Mouse (Mus musculus) midbrain, embryonic 14.5 days (tissue): Measurements from ENCODE around the gene Retreg2. TPM values are rescaled to one million over a fixed set of nuclear protein-coding genes. Genes with fewer than 3 reads are reported as not detected.

Experiments used
- ATAC-seq: fragments of 200-750 bp; cut with Nextera tagmentation; 2 replicates; pipeline ENCODE4 v1.8.0; 2017; ENCODE audit warnings: moderate number of reproducible peaks, moderate library complexity; ENCODE audit not compliant: low FRiP score, low TSS enrichment
- DNase-seq: peaks from one replicate; pipeline ENCODE4 v3.0.0-alpha.2; 2015
- H3K27ac ChIP-seq: fragments of 300-500 bp; sonication (generic); replicated peaks from 2 replicates; pipeline ENCODE4 v1.5.1; 2014; ENCODE audit warnings: mild to moderate bottlenecking, low read depth, low read length, moderate library complexity
- H3K27me3 ChIP-seq: fragments of 300-500 bp; sonication (generic); 2 replicates; pipeline ENCODE4 v1.6.1; 2014; ENCODE audit warnings: low read length, control low read depth, mixed read lengths; ENCODE audit not compliant: control insufficient read depth, insufficient read depth
- H3K36me3 ChIP-seq: fragments of 300-500 bp; sonication (generic); 2 replicates; pipeline ENCODE4 v1.6.1; 2014; ENCODE audit warnings: low read length, control low read depth; ENCODE audit not compliant: control insufficient read depth, insufficient read depth
- H3K4me1 ChIP-seq: fragments of 300-500 bp; sonication (generic); 2 replicates; pipeline ENCODE4 v1.6.1; 2014; ENCODE audit warnings: mild to moderate bottlenecking, antibody characterized with exemption, low read length, control low read depth; ENCODE audit not compliant: control insufficient read depth, insufficient read depth
- H3K4me2 ChIP-seq: fragments of 300-500 bp; sonication (generic); 2 replicates; pipeline ENCODE4 v1.6.1; 2014; ENCODE audit warnings: mild to moderate bottlenecking, low read length, moderate library complexity
- H3K4me3 ChIP-seq: fragments of 300-500 bp; sonication (generic); replicated peaks from 2 replicates; pipeline ENCODE4 v1.5.1; 2014; ENCODE audit warnings: low read depth, low read length
- H3K9ac ChIP-seq: fragments of 300-500 bp; sonication (generic); replicated peaks from 2 replicates; pipeline ENCODE4 v1.6.1; 2014; ENCODE audit warnings: mild to moderate bottlenecking, low read length, moderate library complexity
- H3K9me3 ChIP-seq: fragments of 300-500 bp; sonication (generic); 2 replicates; pipeline ENCODE4 v1.6.1; 2016; ENCODE audit warnings: low read length, control low read depth, mixed read lengths; ENCODE audit not compliant: control insufficient read depth
- WGBS: fragments of 180-500 bp; shearing (Covaris S2); extraction: QIAGEN DNeasy Blood & Tissue Kit; methylation state at CpG from one replicate; pipeline ENCODE4 v1.1.7; 2014; 5-methylcytosine and 5-hydroxymethylcytosine counted together
- polyA plus RNA-seq: library from polyadenylated mRNA; unstranded; fragments of >200 nt; fragmentation: Nextera tagmentation; extraction: Ambion mirVana; gene quantifications from 2 replicates; pipeline ENCODE4 v1.2.1, GENCODE M21; 2014

Gene Retreg2
- polyA plus RNA-seq, 1 experiment from 2014 or later, result 126 TPM

- no peak for ATAC-seq
- no peak for DNase-seq
- Histone ChIP-seq H3K4me3 (no peak overlapping the region), H3K9ac (no peak overlapping the region), H3K9me3 (no peaks in the 10 kb centered on the region), H3K4me2 (no peak overlapping the region), H3K4me1 (peaks cover 10% of the 10 kb centered on the region), H3K27ac (no peak overlapping the region), H3K27me3 (no peaks in the 10 kb centered on the region), H3K36me3 (peaks cover 48% of the 10 kb centered on the region)
- WGBS, result 95% methylated on average over 2 of the region's 2 CpGs
Measured at GRCm38 (mm10) chr1:75138448-75138847, 4.1 kb upstream of the Retreg2 start.

GRCm38 (mm10) chr1:75140601-75141190 is 1.9 kb upstream of the Retreg2 start:
- no peaks in the 10 kb centered on the region for H3K9me3 ChIP-seq
- H3K4me1 ChIP-seq, result peaks cover 17% of the 10 kb centered on the region
- H3K4me2 ChIP-seq, result peak overlapping the region; percentile 97
- peak overlapping the region; percentile 92 for H3K4me3 ChIP-seq
- ATAC-seq (no peak), DNase-seq (no peak)
- H3K27me3 ChIP-seq, result no peaks in the 10 kb centered on the region
- H3K9ac ChIP-seq, result peak overlapping the region; percentile 97
- H3K27ac ChIP-seq, result peak overlapping the region; percentile 98; the same call in 1 of the 2 replicates
- WGBS, result 63% methylated on average over 4 of the region's 4 CpGs
- peaks cover 55% of the 10 kb centered on the region for H3K36me3 ChIP-seq

GRCm38 (mm10) chr1:75141486-75142190 is 940 bp upstream of the Retreg2 start:
- peak overlapping the region; percentile 97 for H3K9ac ChIP-seq
- under 1% methylated on average over 53 of the region's 53 CpGs for WGBS
- peaks cover 17% of the 10 kb centered on the region for H3K4me1 ChIP-seq
- H3K36me3 ChIP-seq, result peaks cover 55% of the 10 kb centered on the region
- H3K27ac ChIP-seq, result peak overlapping the region; percentile 98
- H3K4me3 ChIP-seq, result peak overlapping the region; percentile 92
- H3K27me3 ChIP-seq, result no peaks in the 10 kb centered on the region
- no peaks in the 10 kb centered on the region for H3K9me3 ChIP-seq
- DNase-seq, result peak; percentile 67
- ATAC-seq, result 0 out of 2 replicates have a peak, but pooled peaks have one; percentile 7
- H3K4me2 ChIP-seq, result peak overlapping the region; percentile 97

- Histone ChIP-seq H3K27me3 (no peaks in the 10 kb centered on the region), H3K4me3 (no peak overlapping the region), H3K36me3 (peaks cover 50% of the 10 kb centered on the region), H3K9ac (no peak overlapping the region), H3K9me3 (no peaks in the 10 kb centered on the region), H3K27ac (no peak overlapping the region), H3K4me2 (no peak overlapping the region), H3K4me1 (peaks cover 12% of the 10 kb centered on the region)
- ATAC-seq (no peak), DNase-seq (no peak)
- WGBS, result 95% methylated on average over 3 of the region's 3 CpGs
Measured at GRCm38 (mm10) chr1:75145589-75145988, 3.0 kb downstream of the Retreg2 start.

GRCm38 (mm10) chr1:75147411-75148135 is 5.0 kb downstream of the Retreg2 start:
- Histone ChIP-seq H3K9me3 (no peaks in the 10 kb centered on the region), H3K9ac (no peak overlapping the region), H3K27ac (no peak overlapping the region), H3K36me3 (peaks cover 50% of the 10 kb centered on the region), H3K4me3 (no peak overlapping the region), H3K4me2 (no peak overlapping the region), H3K4me1 (peaks cover 7% of the 10 kb centered on the region; the same call in 1 of the 2 replicates), H3K27me3 (no peaks in the 10 kb centered on the region)
- ATAC-seq (no peak), DNase-seq (no peak)
- WGBS, result 82% methylated on average over 7 of the region's 7 CpGs

GRCm38 (mm10) chr1:75148727-75149126 is 6.1 kb downstream of the Retreg2 start:
- WGBS, result 91% methylated on average over 4 of the region's 4 CpGs
- Histone ChIP-seq H3K4me1 (peaks cover 4% of the 10 kb centered on the region; the same call in 1 of the 2 replicates), H3K27me3 (no peaks in the 10 kb centered on the region), H3K4me3 (no peak overlapping the region), H3K9ac (no peak overlapping the region), H3K9me3 (no peaks in the 10 kb centered on the region), H3K36me3 (peaks cover 50% of the 10 kb centered on the region), H3K27ac (no peak overlapping the region), H3K4me2 (no peak overlapping the region)
- no peak for ATAC-seq
- DNase-seq, result no peak

GRCm38 (mm10) chr1:75155837-75156236 is 13.3 kb downstream of the Retreg2 start:
- no peaks in the 10 kb centered on the region for H3K9me3 ChIP-seq
- DNase-seq (no peak), ATAC-seq (no peak)
- H3K4me2 ChIP-seq, result no peak overlapping the region
- no peak overlapping the region for H3K9ac ChIP-seq
- no peaks in the 10 kb centered on the region for H3K36me3 ChIP-seq
- no peaks in the 10 kb centered on the region for H3K4me1 ChIP-seq
- H3K27ac ChIP-seq, result no peak overlapping the region
- H3K27me3 ChIP-seq, result no peaks in the 10 kb centered on the region
- no peak overlapping the region for H3K4me3 ChIP-seq
- 72% methylated on average over 3 of the region's 3 CpGs for WGBS

GRCm38 (mm10) chr1:75158990-75159389 is 16.4 kb downstream of the Retreg2 start:
- no peaks in the 10 kb centered on the region for H3K4me1 ChIP-seq
- no peaks in the 10 kb centered on the region for H3K27me3 ChIP-seq
- DNase-seq (no peak), ATAC-seq (no peak)
- no peak overlapping the region for H3K4me2 ChIP-seq
- H3K36me3 ChIP-seq, result no peaks in the 10 kb centered on the region
- H3K9ac ChIP-seq, result no peak overlapping the region
- H3K27ac ChIP-seq, result no peak overlapping the region
- no peak overlapping the region for H3K4me3 ChIP-seq
- no peaks in the 10 kb centered on the region for H3K9me3 ChIP-seq
